Comparison of ENCODE assay signal across 7 mouse cellular contexts in genomic region chr11:106193371-106194154, GRCm38 (mm10). TPM values are rescaled to one million over a fixed set of nuclear protein-coding genes. Genes with fewer than 3 reads are reported as not detected.
DNase-seq lines count a peak whose midpoint lies in the region; ATAC-seq lines count a peak whose summit lies in the region.

No protein-coding gene starts in this region.

- H3K9ac ChIP-seq in intestine, embryonic 15.5 days: peak overlapping the region; percentile 74

- no peaks in the 10 kb centered on the region for H3K9me3 ChIP-seq in intestine, embryonic 15.5 days
- H3K9me3 ChIP-seq in midbrain, embryonic 10.5 days (replicated peaks): no peaks in the 10 kb centered on the region

- H3K4me2 ChIP-seq in intestine, embryonic 15.5 days (replicated peaks): peak overlapping the region; percentile 81

- 0 out of 2 replicates have a peak, but pooled peaks cover 3% of the 10 kb centered on the region for H3K4me1 ChIP-seq in intestine, embryonic 15.5 days (replicated peaks)
- peaks cover 19% of the 10 kb centered on the region for H3K4me1 ChIP-seq in midbrain, embryonic 10.5 days

- peak; percentile 99 for ATAC-seq in intestine, embryonic 15.5 days

- peak overlapping the region; percentile 81 for H3K27ac ChIP-seq in intestine, embryonic 15.5 days
- H3K27ac ChIP-seq in midbrain, embryonic 10.5 days (replicated peaks): peak overlapping the region; percentile 84

- peaks cover 6% of the 10 kb centered on the region; the same call in 1 of the 2 replicates for H3K36me3 ChIP-seq in intestine, embryonic 15.5 days
- H3K36me3 ChIP-seq in midbrain, embryonic 10.5 days: peaks cover 24% of the 10 kb centered on the region

- H3K27me3 ChIP-seq in intestine, embryonic 15.5 days (replicated peaks): no peaks in the 10 kb centered on the region
- H3K27me3 ChIP-seq in midbrain, embryonic 10.5 days (ENCODE audit: low read depth, poor library complexity, severe bottlenecking): no peaks in the 10 kb centered on the region

- H3K4me3 ChIP-seq in intestine, embryonic 15.5 days (replicated peaks): peak overlapping the region; percentile 80
- peak overlapping the region; percentile 73 for H3K4me3 ChIP-seq in midbrain, embryonic 10.5 days

- peak; percentile 93 to 94 for DNase-seq in adrenal gland, adult 18-20 months (ENCODE audit: low spot score in 2 of 2)
- peak; percentile 98 for DNase-seq in embryo, embryonic 11 days
- DNase-seq in gastrocnemius, postnatal 25 days: peak; percentile 98
- peak; percentile 94 to 98 for DNase-seq in left cerebral cortex, postnatal 25 days (ENCODE audit: low spot score in 2 of 2)
- peak; percentile 99 for DNase-seq in midbrain, embryonic 10.5 days (ENCODE audit: low spot score)
- peak; percentile 93 for DNase-seq in right cerebral cortex, postnatal 4 days

- WGBS in intestine, embryonic 15.5 days: under 1% methylated on average over 44 of the region's 44 CpGs
- WGBS in midbrain, embryonic 10.5 days: under 1% methylated on average over 44 of the region's 44 CpGs

- intact Hi-C loops in left cerebral cortex, postnatal 25 days (cut with DNase I): loop anchor here (1.0 to 2.0 kb wide), 2 partner anchors 23 to 35 kb away; partner anchors contain the start of genes Ccdc47 and Ddx42

RNA-seq across cellular contexts. Expression of gene Strada, which starts 8.4 kb away (rescaled TPM):
- total RNA-seq in adrenal gland, adult 18-20 months (2021): 10 to 100 TPM; 11.6 to 13.1 TPM
- total RNA-seq in gastrocnemius, postnatal 25 days (2021): 10 to 100 TPM in 1 of 2 experiments, 1 to 10 TPM in 1; 9.8 to 10.2 TPM
- polyA plus RNA-seq in intestine, embryonic 15.5 days (2015; fragmentation: Nextera tagmentation; extraction: Ambion mirVana): 14.0 and 14.9 TPM in 2 replicates
- total RNA-seq in left cerebral cortex, postnatal 25 days (2021): 10 to 100 TPM; 24.8 to 25.5 TPM
- 41.8 and 42.4 TPM in 2 replicates for polyA plus RNA-seq in midbrain, embryonic 10.5 days (2016; fragmentation: Nextera tagmentation; extraction: Ambion mirVana)

RNA-seq across cellular contexts. Expression of gene Ccdc47, which starts 22.6 kb away (rescaled TPM):
- 100 to 1,000 TPM; 106 to 118 TPM for total RNA-seq in adrenal gland, adult 18-20 months (2021)
- 10 to 100 TPM; 58.1 to 69.1 TPM for total RNA-seq in gastrocnemius, postnatal 25 days (2021)
- 88.6 and 91.5 TPM in 2 replicates for polyA plus RNA-seq in intestine, embryonic 15.5 days (2015; fragmentation: Nextera tagmentation; extraction: Ambion mirVana)
- total RNA-seq in left cerebral cortex, postnatal 25 days (2021): 10 to 100 TPM; 79.9 to 83.7 TPM
- 69.9 and 74.0 TPM in 2 replicates for polyA plus RNA-seq in midbrain, embryonic 10.5 days (2016; fragmentation: Nextera tagmentation; extraction: Ambion mirVana)

RNA-seq across cellular contexts. Expression of gene Ddx42, which starts 23.2 kb away (rescaled TPM):
- 10 to 100 TPM; 42.1 to 55.2 TPM for total RNA-seq in adrenal gland, adult 18-20 months (2021)
- 10 to 100 TPM; 20.2 to 20.7 TPM for total RNA-seq in gastrocnemius, postnatal 25 days (2021)
- polyA plus RNA-seq in intestine, embryonic 15.5 days (2015; fragmentation: Nextera tagmentation; extraction: Ambion mirVana): 58.1 and 62.9 TPM in 2 replicates
- total RNA-seq in left cerebral cortex, postnatal 25 days (2021): 10 to 100 TPM; 64.1 to 68.2 TPM
- 100 and 112 TPM in 2 replicates for polyA plus RNA-seq in midbrain, embryonic 10.5 days (2016; fragmentation: Nextera tagmentation; extraction: Ambion mirVana)

RNA-seq across cellular contexts. Expression of gene Limd2, which starts 32.9 kb away (rescaled TPM):
- 10 to 100 TPM in 1 of 2 experiments, 1 to 10 TPM in 1; 9.5 to 11.7 TPM for total RNA-seq in adrenal gland, adult 18-20 months (2021)
- total RNA-seq in gastrocnemius, postnatal 25 days (2021): 1 to 10 TPM; 1.9 to 3.3 TPM
- polyA plus RNA-seq in intestine, embryonic 15.5 days (2015; fragmentation: Nextera tagmentation; extraction: Ambion mirVana): 94.0 and 108 TPM in 2 replicates
- 100 to 1,000 TPM; 101 to 103 TPM for total RNA-seq in left cerebral cortex, postnatal 25 days (2021)
- 364 and 366 TPM in 2 replicates for polyA plus RNA-seq in midbrain, embryonic 10.5 days (2016; fragmentation: Nextera tagmentation; extraction: Ambion mirVana)

RNA-seq across cellular contexts. Expression of gene Gm10840, which starts 32.9 kb away (rescaled TPM):
- not detected for total RNA-seq in adrenal gland, adult 18-20 months (2021)
- total RNA-seq in gastrocnemius, postnatal 25 days (2021): not detected
- not detected in 2 replicates for polyA plus RNA-seq in intestine, embryonic 15.5 days (2015; fragmentation: Nextera tagmentation; extraction: Ambion mirVana)
- not detected for total RNA-seq in left cerebral cortex, postnatal 25 days (2021)
- 0.57 TPM in 1 of 2 replicates, not detected in the other for polyA plus RNA-seq in midbrain, embryonic 10.5 days (2016; fragmentation: Nextera tagmentation; extraction: Ambion mirVana)

Comparison
In these comparisons a context has a peak if more than half of its experiments do, and no peak if none do; other contexts are left out.
1. Peak in every context shown above with its lines: DNase-seq, ATAC-seq, H3K4me3 ChIP-seq and H3K27ac ChIP-seq.